Mouse (Mus musculus) lung, postnatal 14 days (tissue): ENCODE measurements at regions not wholly inside any gene's neighbourhood (a gene's known extent, or its start where the extent isn't known, plus 50 kb on each side); places are given as distances from the start of the nearest gene placed in this dataset.
"Not testable (repeated sequence)": the region's sequence is repeated elsewhere in the genome, so short reads cannot be mapped to it uniquely, and the experiment has no call there.

ENCODE experiments used
- DNase-seq: peaks from one replicate; pipeline ENCODE4 v3.0.0; 2021

- not testable (repeated sequence) for DNase-seq
Measured at GRCm38 (mm10) chr6:67954570-67954969, 419.0 kb upstream of the Tacstd2 start.

GRCm38 (mm10) chr6:67931499-67931898 is 395.9 kb upstream of the Tacstd2 start:
- DNase-seq = not testable (repeated sequence)

- DNase-seq = no peak
Measured at GRCm38 (mm10) chr6:67922537-67922936, 386.9 kb upstream of the Tacstd2 start.

GRCm38 (mm10) chr6:67913903-67914302 is 378.3 kb upstream of the Tacstd2 start:
- DNase-seq = no peak

GRCm38 (mm10) chr6:67913309-67913708 is 377.7 kb upstream of the Tacstd2 start:
- DNase-seq = no peak

GRCm38 (mm10) chr6:67896495-67896894 is 360.9 kb upstream of the Tacstd2 start:
- no peak for DNase-seq

GRCm38 (mm10) chr6:67895858-67896257 is 360.3 kb upstream of the Tacstd2 start:
- no peak for DNase-seq

GRCm38 (mm10) chr6:67887586-67887985 is 352.0 kb upstream of the Tacstd2 start:
- DNase-seq = no peak

GRCm38 (mm10) chr6:67884893-67885292 is 349.3 kb upstream of the Tacstd2 start:
- no peak for DNase-seq

- DNase-seq = not testable (repeated sequence)
Measured at GRCm38 (mm10) chr6:67881476-67881875, 345.9 kb upstream of the Tacstd2 start.

- not testable (repeated sequence) for DNase-seq
Measured at GRCm38 (mm10) chr6:67857945-67858344, 322.3 kb upstream of the Tacstd2 start.

GRCm38 (mm10) chr6:67839486-67839885 is 303.9 kb upstream of the Tacstd2 start:
- not testable (repeated sequence) for DNase-seq

GRCm38 (mm10) chr6:67812478-67812877 is 276.9 kb upstream of the Tacstd2 start:
- not testable (repeated sequence) for DNase-seq

GRCm38 (mm10) chr6:67791393-67791792 is 255.8 kb upstream of the Tacstd2 start:
- DNase-seq = no peak

- no peak for DNase-seq
Measured at GRCm38 (mm10) chr6:67790742-67791141, 255.1 kb upstream of the Tacstd2 start.

GRCm38 (mm10) chr6:67787091-67787765 is 251.6 kb upstream of the Tacstd2 start:
- no peak for DNase-seq

- DNase-seq = no peak
Measured at GRCm38 (mm10) chr6:67778883-67779282, 243.3 kb upstream of the Tacstd2 start.

- DNase-seq = not testable (repeated sequence)
Measured at GRCm38 (mm10) chr6:67754102-67754501, 218.5 kb upstream of the Tacstd2 start.

GRCm38 (mm10) chr6:67725611-67726010 is 190.0 kb upstream of the Tacstd2 start:
- DNase-seq = no peak

GRCm38 (mm10) chr6:67698952-67699351 is 163.4 kb upstream of the Tacstd2 start:
- DNase-seq = peak; percentile 10

GRCm38 (mm10) chr6:67690997-67691396 is 155.4 kb upstream of the Tacstd2 start:
- DNase-seq = not testable (repeated sequence)

- not testable (repeated sequence) for DNase-seq
Measured at GRCm38 (mm10) chr6:67683105-67683504, 147.5 kb upstream of the Tacstd2 start.

GRCm38 (mm10) chr6:67681641-67682040 is 146.0 kb upstream of the Tacstd2 start:
- DNase-seq = not testable (repeated sequence)

- DNase-seq = not testable (repeated sequence)
Measured at GRCm38 (mm10) chr6:67679106-67679505, 143.5 kb upstream of the Tacstd2 start.

GRCm38 (mm10) chr6:67674717-67675116 is 139.1 kb upstream of the Tacstd2 start:
- DNase-seq = not testable (repeated sequence)
